Mouse (Mus musculus) urinary bladder, postnatal 14 days (tissue): ENCODE measurements around the gene Inpp4a.

Experiments used
- DNase-seq: peaks from one replicate; pipeline ENCODE4 v3.0.0; 2021; ENCODE audit warnings: low spot score

Inpp4a gene

GRCm38 (mm10) chr1:37299540-37300491, at the start of gene Inpp4a:
TSS of gene Inpp4a (plus strand) at chr1:37299865.
- DNase-seq, result peak; percentile 96

GRCm38 (mm10) chr1:37250643-37251310, 48.9 kb upstream of the Inpp4a start:
- DNase-seq, result peak; percentile 84

GRCm38 (mm10) chr1:37258443-37258842, 41.2 kb upstream of the Inpp4a start:
- no peak for DNase-seq

- DNase-seq, result peak; percentile 56
These were observed 27.2 kb upstream of the Inpp4a start for GRCm38 (mm10) chr1:37272464-37272863.

- DNase-seq, result no peak
These were observed 13.1 kb upstream of the Inpp4a start for GRCm38 (mm10) chr1:37286556-37286955.

GRCm38 (mm10) chr1:37287748-37288147, 11.9 kb upstream of the Inpp4a start:
- DNase-seq, result no peak

- no peak for DNase-seq
These were observed 11.3 kb upstream of the Inpp4a start for GRCm38 (mm10) chr1:37288181-37288935.

GRCm38 (mm10) chr1:37288941-37289340, 10.7 kb upstream of the Inpp4a start:
- DNase-seq, result no peak

GRCm38 (mm10) chr1:37296414-37296813, 3.3 kb upstream of the Inpp4a start:
- no peak for DNase-seq

- no peak for DNase-seq
These were observed 761 bp upstream of the Inpp4a start for GRCm38 (mm10) chr1:37298904-37299303.

- DNase-seq, result no peak
These were observed 985 bp downstream of the Inpp4a start for GRCm38 (mm10) chr1:37300650-37301049.

- no peak for DNase-seq
These were observed 3.1 kb downstream of the Inpp4a start for GRCm38 (mm10) chr1:37302801-37303200.

GRCm38 (mm10) chr1:37305691-37306287, 6.1 kb downstream of the Inpp4a start:
- no peak for DNase-seq

GRCm38 (mm10) chr1:37307586-37307985, 7.9 kb downstream of the Inpp4a start:
- no peak for DNase-seq

- no peak for DNase-seq
These were observed 8.5 kb downstream of the Inpp4a start for GRCm38 (mm10) chr1:37308021-37308742.

- no peak for DNase-seq
These were observed 9.1 kb downstream of the Inpp4a start for GRCm38 (mm10) chr1:37308743-37309100.

- DNase-seq, result no peak
These were observed 10.4 kb downstream of the Inpp4a start for GRCm38 (mm10) chr1:37309939-37310515.

GRCm38 (mm10) chr1:37314338-37314737, 14.7 kb downstream of the Inpp4a start:
- DNase-seq, result no peak

GRCm38 (mm10) chr1:37317644-37318285, 18.1 kb downstream of the Inpp4a start:
- no peak for DNase-seq

- DNase-seq, result no peak
These were observed 18.9 kb downstream of the Inpp4a start for GRCm38 (mm10) chr1:37318558-37318957.
